ENCODE assay signal across 8 mouse cellular contexts in the genomic region with DNA sequence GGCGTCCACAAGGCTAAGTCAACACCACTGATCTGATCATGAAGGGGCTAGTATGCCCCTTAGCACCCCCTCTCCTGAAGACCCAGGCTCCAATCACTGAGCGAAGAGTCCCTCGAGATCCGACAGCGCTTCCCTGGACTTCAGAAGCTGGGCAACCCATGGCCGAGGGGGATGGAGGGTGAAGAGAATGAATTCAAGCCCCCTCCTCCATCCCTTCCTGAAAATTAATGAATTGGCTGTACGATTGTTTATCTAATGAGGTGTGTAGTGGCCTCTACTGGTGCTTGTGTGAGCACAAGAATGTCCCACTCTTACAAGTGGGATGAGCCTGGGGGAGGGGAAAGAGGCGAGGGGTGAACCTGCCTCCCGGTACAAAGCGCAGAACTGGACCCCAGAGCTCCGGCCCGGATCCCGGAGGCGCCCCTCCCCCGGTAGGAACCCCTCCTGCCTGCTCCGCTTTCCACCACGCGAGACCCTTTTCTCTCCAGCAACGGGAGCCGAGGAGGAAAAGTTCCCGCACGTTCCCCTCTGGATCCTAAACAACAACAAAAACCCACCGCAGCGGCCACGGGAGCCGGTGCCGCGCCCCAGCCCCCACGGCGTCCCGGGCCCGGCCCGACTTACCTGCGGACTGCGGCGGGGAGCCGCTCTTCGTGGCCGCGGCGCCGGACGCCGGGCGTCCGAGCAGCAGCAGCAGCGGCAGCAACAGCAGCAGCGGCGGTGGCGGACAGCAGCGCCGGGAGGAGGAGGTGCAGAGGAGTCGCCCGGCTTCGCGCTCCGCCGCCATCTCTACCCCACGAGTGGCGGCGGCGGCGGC. TPM values are rescaled to one million over a fixed set of nuclear protein-coding genes. Genes with fewer than 3 reads are reported as not detected.
DNase-seq lines count a peak whose midpoint lies in the region; ATAC-seq lines count a peak whose summit lies in the region.
"Had no signal": no experiment of that assay in that cellular context is flagged by ENCODE, and none has a peak within 500 bp of the region (broad histone marks: within the 10 kb centered on the region; RNA-seq: fewer than 3 reads in every experiment).

No protein-coding gene starts in this region.

- peak overlapping the region; percentile 100 for H3K27ac ChIP-seq in intestine, embryonic 14.5 days (ENCODE audit: low read depth)
- H3K27ac ChIP-seq in midbrain, embryonic 10.5 days (replicated peaks), result peak overlapping the region; percentile 99
- H3K27ac ChIP-seq in stomach, embryonic 14.5 days (ENCODE audit: low read length), result peak overlapping the region; percentile 100
- H3K27ac ChIP-seq: macrophage had no signal

- intact Hi-C loops in left cerebral cortex, postnatal 25 days (cut with DNase I), result loop anchor here (1.0 to 5.0 kb wide), 4 partner anchors 61 to 256 kb away; a partner anchor contains a TSS

- peak; percentile 32 for ATAC-seq in intestine, embryonic 14.5 days (replicated peaks; ENCODE audit: low FRiP score, low TSS enrichment, low read depth)
- ATAC-seq in stomach, embryonic 14.5 days (ENCODE audit: insufficient number of reproducible peaks, insufficient read depth, low FRiP score, low read depth), result peak; percentile 26; the same call in 1 of the 2 replicates

- H3K36me3 ChIP-seq in intestine, embryonic 14.5 days (ENCODE audit: control insufficient read depth, insufficient read depth, low read length), result no peaks in the 10 kb centered on the region
- H3K36me3 ChIP-seq in midbrain, embryonic 10.5 days, result peaks cover 6% of the 10 kb centered on the region; the same call in 1 of the 2 replicates
- H3K36me3 ChIP-seq in stomach, embryonic 14.5 days (ENCODE audit: control insufficient read depth, insufficient read depth, low read length), result no peaks in the 10 kb centered on the region

- WGBS in intestine, embryonic 14.5 days, result under 1% methylated on average over 56 of the region's 63 CpGs
- under 1% methylated on average over 62 of the region's 63 CpGs for WGBS in midbrain, embryonic 10.5 days
- WGBS in stomach, embryonic 14.5 days, result under 1% methylated on average over 61 of the region's 63 CpGs

- peak overlapping the region; percentile 86 for H3K4me2 ChIP-seq in intestine, embryonic 14.5 days (ENCODE audit: low read length)
- peak overlapping the region; percentile 79 for H3K4me2 ChIP-seq in stomach, embryonic 14.5 days (replicated peaks; ENCODE audit: low read depth, low read length)

- peak; percentile 63 to 81 for DNase-seq in adrenal gland, adult (ENCODE audit: inconsistent age in 2 of 2, low spot score in 1 of 2)
- peak; percentile 82 to 83 for DNase-seq in cerebellum, postnatal 10 days
- peak; percentile 38 for DNase-seq in gastrocnemius, adult 18-20 months (ENCODE audit: low spot score)
- peak; percentile 87 for DNase-seq in intestine, embryonic 14.5 days (ENCODE audit: low spot score)
- peak; percentile 39 to 50 for DNase-seq in left cerebral cortex, postnatal 25 days (ENCODE audit: low spot score in 2 of 2)
- peak; percentile 71 for DNase-seq in midbrain, embryonic 10.5 days (ENCODE audit: low spot score)

- peaks cover 19% of the 10 kb centered on the region for H3K4me1 ChIP-seq in intestine, embryonic 14.5 days (replicated peaks; ENCODE audit: control insufficient read depth, insufficient read depth, low read length)
- peaks cover 44% of the 10 kb centered on the region for H3K4me1 ChIP-seq in midbrain, embryonic 10.5 days
- H3K4me1 ChIP-seq in stomach, embryonic 14.5 days (ENCODE audit: control insufficient read depth, insufficient read depth, low read length), result peaks cover 10% of the 10 kb centered on the region

- peak overlapping the region; percentile 97 for H3K4me3 ChIP-seq in intestine, embryonic 14.5 days (ENCODE audit: low read depth, low read length)
- peak overlapping the region; percentile 96 for H3K4me3 ChIP-seq in midbrain, embryonic 10.5 days
- H3K4me3 ChIP-seq in stomach, embryonic 14.5 days (ENCODE audit: low read depth, low read length), result peak overlapping the region; percentile 97

- no peaks in the 10 kb centered on the region for H3K27me3 ChIP-seq in intestine, embryonic 14.5 days (replicated peaks; ENCODE audit: control insufficient read depth, insufficient read depth, low read length)
- H3K27me3 ChIP-seq in midbrain, embryonic 10.5 days (ENCODE audit: low read depth, poor library complexity, severe bottlenecking), result no peaks in the 10 kb centered on the region
- no peaks in the 10 kb centered on the region for H3K27me3 ChIP-seq in stomach, embryonic 14.5 days (ENCODE audit: control insufficient read depth, insufficient read depth, low read length)

- peak overlapping the region; percentile 97 for H3K9ac ChIP-seq in intestine, embryonic 14.5 days (ENCODE audit: low read length)
- peak overlapping the region; percentile 96 for H3K9ac ChIP-seq in stomach, embryonic 14.5 days (replicated peaks; ENCODE audit: low read depth, low read length)

- H3K9me3 ChIP-seq in intestine, embryonic 14.5 days (ENCODE audit: control insufficient read depth, low read length), result no peaks in the 10 kb centered on the region
- H3K9me3 ChIP-seq in midbrain, embryonic 10.5 days (replicated peaks), result no peaks in the 10 kb centered on the region; the same call in 1 of the 2 replicates
- H3K9me3 ChIP-seq in stomach, embryonic 14.5 days (ENCODE audit: control insufficient read depth, low read depth, low read length), result no peaks in the 10 kb centered on the region

RNA-seq across cellular contexts. Expression of a gene that starts 0.7 kb away (rescaled TPM):
- 10 to 100 TPM; 31.4 to 32.0 TPM for total RNA-seq in gastrocnemius, adult 18-20 months (2021)
- 37.6 and 41.5 TPM in 2 replicates for polyA plus RNA-seq in intestine, embryonic 14.5 days (2014; fragmentation: Nextera tagmentation; extraction: Ambion mirVana)
- total RNA-seq in left cerebral cortex, postnatal 25 days (2021), result 10 to 100 TPM; 77.4 to 80.4 TPM
- polyA plus RNA-seq in midbrain, embryonic 10.5 days (2016; fragmentation: Nextera tagmentation; extraction: Ambion mirVana), result 26.1 and 28.3 TPM in 2 replicates
- polyA plus RNA-seq in stomach, embryonic 14.5 days (2014; fragmentation: Nextera tagmentation; extraction: Ambion mirVana), result 53.3 and 54.6 TPM in 2 replicates

Comparison
In these comparisons a context has a peak if more than half of its experiments do, and no peak if none do; other contexts are left out.
1. Peak in every context shown above with its lines: DNase-seq, ATAC-seq, H3K4me3 ChIP-seq and H3K27ac ChIP-seq.